Mouse (Mus musculus) cerebellum, adult 2 months (tissue): ENCODE measurements at regions not wholly inside any gene's neighbourhood (a gene's known extent, or its start where the extent isn't known, plus 50 kb on each side); places are given as distances from the start of the nearest gene placed in this dataset.

Source experiments
- CTCF ChIP-seq: fragments of 200-500 bp; IDR thresholded peaks from 2 replicates; pipeline ENCODE4 v1.5.1; 2011; ENCODE audit warnings: low read depth, mild to moderate bottlenecking, control low read depth, low read length, moderate library complexity, borderline replicate concordance; ENCODE audit not compliant: insufficient read depth
- POLR2A ChIP-seq: fragments of 200-500 bp; IDR thresholded peaks from 2 replicates; pipeline ENCODE4 v1.6.1; 2011; ENCODE audit warnings: low read length, control low read depth, borderline replicate concordance; ENCODE audit not compliant: insufficient read depth

GRCm38 (mm10) chr8:97396634-97397326 lies 1508.4 kb upstream of the Got2 start:
- TF ChIP-seq POLR2A (no peak), CTCF (no peak)
